Mouse (Mus musculus) cortical plate, adult 2 months (tissue): ENCODE measurements at regions not wholly inside any gene's neighbourhood (a gene's known extent, or its start where the extent isn't known, plus 50 kb on each side); places are given as distances from the start of the nearest gene placed in this dataset.

Source experiments
- CTCF ChIP-seq: fragments of 200-500 bp; IDR thresholded peaks from 2 replicates; pipeline ENCODE4 v1.5.1; 2011; ENCODE audit warnings: mild to moderate bottlenecking, control low read depth, low read length; ENCODE audit not compliant: insufficient read depth; ENCODE audit errors: extremely low read depth
- POLR2A ChIP-seq: fragments of 200-500 bp; IDR thresholded peaks from 2 replicates; pipeline ENCODE4 v1.6.1; 2011; ENCODE audit warnings: mild to moderate bottlenecking, low read length, control low read depth; ENCODE audit not compliant: insufficient read depth; ENCODE audit errors: extremely low read depth

DNA sequence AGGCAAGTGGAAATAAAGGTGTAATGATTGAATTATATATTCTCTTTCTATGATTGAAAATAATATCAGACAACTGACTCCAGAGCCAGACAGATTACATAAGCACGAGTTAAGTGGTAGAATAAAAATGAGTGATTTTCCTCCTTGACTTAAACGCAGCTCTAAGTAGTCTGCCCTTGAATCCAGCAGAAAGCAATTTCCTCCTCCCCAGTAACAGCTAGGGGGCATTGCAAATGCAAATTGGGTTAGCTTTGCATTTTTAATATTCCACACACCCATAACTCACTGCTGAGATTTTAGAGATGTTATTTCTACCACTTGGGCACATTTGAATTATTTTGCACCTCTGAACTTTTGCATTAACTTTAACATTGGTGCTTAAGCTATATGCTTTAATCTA is 81.6 kb upstream of the Npvf start:
- no peak for TF ChIP-seq CTCF
- no peak for TF ChIP-seq POLR2A
